Mouse (Mus musculus): ENCODE data around the gene Bod1l.
A peak's percentile ranks its signal among the peaks of the same experiment; 100 is the strongest.

Gene Bod1l

GRCm38 (mm10) chr5:41794434-41794833, 49.7 kb downstream of the Bod1l start:
- no peak for DNase-seq

- no peak for DNase-seq
These were observed 53.6 kb downstream of the Bod1l start for GRCm38 (mm10) chr5:41790517-41790916.

GRCm38 (mm10) chr5:41788877-41789276, 55.2 kb downstream of the Bod1l start:
- no peak for DNase-seq

- no peak for DNase-seq
These were observed 62.2 kb downstream of the Bod1l start for GRCm38 (mm10) chr5:41781890-41782289.

- peak; percentile 59 for DNase-seq
These were observed 64.1 kb downstream of the Bod1l start for GRCm38 (mm10) chr5:41780026-41780425.

- no peak for DNase-seq
These were observed 68.4 kb downstream of the Bod1l start for GRCm38 (mm10) chr5:41775728-41776127.

GRCm38 (mm10) chr5:41775273-41775672, 68.8 kb downstream of the Bod1l start:
- DNase-seq: no peak

- DNase-seq: peak; percentile 74
These were observed 75.6 kb downstream of the Bod1l start for GRCm38 (mm10) chr5:41768382-41769040.

- no peak for DNase-seq
These were observed 76.6 kb downstream of the Bod1l start for GRCm38 (mm10) chr5:41767296-41768200.

- no peak for DNase-seq
These were observed 77.6 kb downstream of the Bod1l start for GRCm38 (mm10) chr5:41766406-41767010.

GRCm38 (mm10) chr5:41765626-41766405, 78.3 kb downstream of the Bod1l start:
- DNase-seq: no peak

GRCm38 (mm10) chr5:41763731-41764721, 80.1 kb downstream of the Bod1l start, which contains the start of gene Nkx3-2:
Gene Nkx3-2, minus strand, starts transcription at chr5:41764501.
- no peak for DNase-seq

GRCm38 (mm10) chr5:41762947-41763730, 81.0 kb downstream of the Bod1l start:
- no peak for DNase-seq

- no peak for DNase-seq
These were observed 81.8 kb downstream of the Bod1l start for GRCm38 (mm10) chr5:41762141-41762946.

GRCm38 (mm10) chr5:41761509-41762140, 82.5 kb downstream of the Bod1l start:
- no peak for DNase-seq

- no peak for DNase-seq
These were observed 83.1 kb downstream of the Bod1l start for GRCm38 (mm10) chr5:41760831-41761508.

- no peak for DNase-seq
These were observed 84.0 kb downstream of the Bod1l start for GRCm38 (mm10) chr5:41760071-41760470.
